Mouse (Mus musculus): ENCODE results near the gene Terf2. TPM values are rescaled to one million over a fixed set of nuclear protein-coding genes. Genes with fewer than 3 reads are reported as not detected.

The Terf2 gene
- polyA plus RNA-seq, 1 experiment from 2014 or later: 20.5 TPM

DNA sequence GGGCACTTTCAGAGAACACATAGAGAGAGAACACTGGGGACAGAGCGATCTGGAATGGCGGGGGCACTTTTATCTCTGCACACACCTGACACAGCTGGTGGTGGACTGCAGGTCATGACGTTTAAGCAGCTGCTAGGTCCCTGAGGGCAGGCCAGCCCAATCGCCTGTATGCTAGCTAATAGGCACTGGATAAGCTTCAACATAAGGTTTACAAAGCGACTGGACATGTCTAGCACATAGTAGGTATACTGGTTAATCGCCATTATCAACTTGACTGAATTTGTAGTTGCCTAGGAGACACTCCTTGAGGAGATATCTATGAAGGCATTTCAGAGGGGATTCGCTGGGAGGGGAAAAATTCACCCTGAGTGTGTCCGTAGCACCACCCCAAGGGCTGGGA, 28.0 kb upstream of the Terf2 start:
- Histone ChIP-seq H3K27me3 (replicated peaks; ENCODE audit: low read depth, poor library complexity, severe bottlenecking) (no peaks in the 10 kb centered on the region), H3K27ac (replicated peaks) (peak overlapping the region; percentile 66), H3K36me3 (replicated peaks) (no peaks in the 10 kb centered on the region), H3K4me3 (peak overlapping the region; percentile 3; the same call in 1 of the 2 replicates), H3K9me3 (no peaks in the 10 kb centered on the region), H3K4me1 (peaks cover 32% of the 10 kb centered on the region)
- WGBS: 61% methylated on average over 8 of the region's 8 CpGs
- DNase-seq (ENCODE audit: low spot score): peak; percentile 30

DNA sequence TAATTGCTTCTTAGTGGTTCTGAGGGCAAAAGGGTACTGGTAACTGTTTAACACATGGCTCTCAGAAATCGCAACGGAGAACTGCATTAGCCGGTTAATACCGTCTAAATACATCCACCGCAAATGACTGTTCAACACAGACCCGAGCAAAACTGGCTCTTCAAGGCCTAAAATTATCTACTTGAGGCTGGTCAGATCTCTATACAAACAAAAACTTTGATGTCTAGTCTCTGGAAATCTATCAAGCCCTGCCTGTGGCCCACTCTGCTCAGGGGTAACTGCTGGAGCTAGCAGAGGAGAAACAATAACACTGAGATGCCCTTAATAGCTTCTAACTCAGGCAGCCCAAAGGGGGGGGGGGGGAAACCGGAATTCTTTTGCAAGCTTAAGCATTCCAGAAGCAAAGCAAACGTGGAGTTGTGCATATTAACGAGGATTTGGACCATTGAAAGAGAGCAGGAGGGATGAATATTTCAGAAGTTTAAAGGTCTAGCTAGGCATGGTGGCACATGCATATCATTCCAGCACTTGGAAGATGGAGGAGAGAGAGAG, 26.8 kb upstream of the Terf2 start:
- Histone ChIP-seq H3K27ac (replicated peaks) (peak overlapping the region; percentile 58), H3K36me3 (replicated peaks) (no peaks in the 10 kb centered on the region), H3K9me3 (no peaks in the 10 kb centered on the region), H3K4me3 (no peak overlapping the region), H3K4me1 (peaks cover 34% of the 10 kb centered on the region), H3K27me3 (replicated peaks; ENCODE audit: low read depth, poor library complexity, severe bottlenecking) (no peaks in the 10 kb centered on the region)
- peak; percentile 65 for DNase-seq (ENCODE audit: low spot score)
- 30% methylated on average over 9 of the region's 9 CpGs for WGBS

DNA sequence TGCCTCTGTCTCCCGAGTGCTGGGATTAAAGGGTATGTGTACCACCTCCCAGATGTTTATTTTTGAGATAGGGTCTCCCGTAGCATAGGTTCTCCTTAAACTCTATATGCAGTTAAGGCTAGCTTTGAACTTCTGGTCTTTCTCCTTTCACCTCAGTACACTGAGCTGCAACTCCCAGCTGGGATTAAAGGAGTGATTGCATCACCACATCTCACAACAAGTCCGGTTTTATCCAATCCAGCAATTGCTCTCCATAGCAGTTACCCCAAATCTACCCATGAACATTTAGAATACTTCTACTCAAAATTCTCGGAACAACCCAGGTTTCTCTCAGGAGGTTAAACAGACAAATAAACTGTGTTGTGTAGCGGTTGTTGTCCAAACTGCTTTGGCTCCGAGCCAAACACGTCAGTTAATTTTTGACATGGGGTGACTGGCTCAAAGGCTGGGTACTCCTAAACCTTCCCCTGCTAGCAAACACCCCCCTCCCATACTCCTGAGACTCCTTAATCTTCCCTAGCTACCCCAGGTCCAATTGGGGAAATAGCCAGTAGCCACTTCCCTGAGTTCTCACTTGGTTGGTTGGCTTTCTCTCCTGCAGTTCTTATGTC, 25.4 kb upstream of the Terf2 start:
- H3K27ac ChIP-seq (replicated peaks): 0 out of 2 replicates have a peak overlapping the region, but pooled peaks have one; percentile 6

DNA sequence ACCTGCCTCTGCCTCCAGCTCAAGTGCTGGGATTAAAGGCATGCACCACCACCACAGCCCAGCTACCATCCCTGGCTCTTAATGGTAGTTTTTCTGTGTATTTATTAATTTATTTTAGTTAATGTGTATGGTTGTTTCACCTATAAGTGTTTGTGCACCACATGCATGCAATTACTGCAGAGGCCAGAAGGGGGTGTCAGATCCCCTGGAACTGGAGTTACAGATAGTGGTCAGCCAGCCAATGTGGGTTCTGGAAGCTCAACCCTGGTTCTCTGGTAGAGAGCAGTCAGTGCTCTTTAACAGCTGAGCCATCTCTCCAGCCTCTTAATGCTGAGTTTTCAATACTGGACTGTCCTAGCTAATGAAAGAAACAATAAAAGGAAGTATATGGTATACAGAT, 24.5 kb upstream of the Terf2 start:
- H3K9me3 ChIP-seq: no peaks in the 10 kb centered on the region
- no peak overlapping the region for H3K27ac ChIP-seq (replicated peaks)
- H3K4me3 ChIP-seq: no peak overlapping the region
- H3K36me3 ChIP-seq (replicated peaks): no peaks in the 10 kb centered on the region
- no peaks in the 10 kb centered on the region for H3K27me3 ChIP-seq (replicated peaks; ENCODE audit: low read depth, poor library complexity, severe bottlenecking)
- no peak for DNase-seq (ENCODE audit: low spot score)
- peaks cover 34% of the 10 kb centered on the region for H3K4me1 ChIP-seq

More for the DNA sequence above, 25.4 kb upstream of the Terf2 start:
- Histone ChIP-seq H3K9me3 (no peaks in the 10 kb centered on the region), H3K27me3 (replicated peaks; ENCODE audit: low read depth, poor library complexity, severe bottlenecking) (no peaks in the 10 kb centered on the region), H3K4me1 (peaks cover 34% of the 10 kb centered on the region), H3K36me3 (replicated peaks) (no peaks in the 10 kb centered on the region), H3K4me3 (no peak overlapping the region)
- DNase-seq (ENCODE audit: low spot score): no peak
- WGBS: 91% methylated on average over 7 of the region's 7 CpGs

DNA sequence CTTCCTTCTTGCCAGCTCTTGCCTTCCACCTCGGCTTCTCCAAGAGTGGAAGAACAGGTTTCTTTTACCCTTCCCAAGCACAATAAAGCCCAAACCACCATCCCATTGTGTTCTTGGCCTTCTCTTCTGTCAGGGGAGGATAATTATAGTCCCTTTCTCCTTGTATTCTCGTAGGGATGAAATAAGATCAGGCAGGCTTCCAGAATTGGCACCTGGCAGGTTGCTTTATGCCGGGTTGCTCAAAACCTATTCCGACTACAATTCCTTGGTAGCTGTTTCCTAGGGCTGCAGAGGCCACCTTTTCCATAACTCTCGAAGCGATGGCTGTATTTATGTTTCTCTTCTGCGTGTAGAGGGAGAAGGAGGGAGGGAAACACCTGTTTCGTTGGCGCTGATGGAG, 23.1 kb upstream of the Terf2 start:
- Histone ChIP-seq H3K36me3 (replicated peaks) (no peaks in the 10 kb centered on the region), H3K4me1 (peaks cover 41% of the 10 kb centered on the region), H3K9me3 (no peaks in the 10 kb centered on the region), H3K4me3 (no peak overlapping the region), H3K27me3 (replicated peaks; ENCODE audit: low read depth, poor library complexity, severe bottlenecking) (no peaks in the 10 kb centered on the region), H3K27ac (replicated peaks) (no peak overlapping the region; the same call in 1 of the 2 replicates)
- DNase-seq (ENCODE audit: low spot score): no peak
- 75% methylated on average over 9 of the region's 9 CpGs for WGBS

DNA sequence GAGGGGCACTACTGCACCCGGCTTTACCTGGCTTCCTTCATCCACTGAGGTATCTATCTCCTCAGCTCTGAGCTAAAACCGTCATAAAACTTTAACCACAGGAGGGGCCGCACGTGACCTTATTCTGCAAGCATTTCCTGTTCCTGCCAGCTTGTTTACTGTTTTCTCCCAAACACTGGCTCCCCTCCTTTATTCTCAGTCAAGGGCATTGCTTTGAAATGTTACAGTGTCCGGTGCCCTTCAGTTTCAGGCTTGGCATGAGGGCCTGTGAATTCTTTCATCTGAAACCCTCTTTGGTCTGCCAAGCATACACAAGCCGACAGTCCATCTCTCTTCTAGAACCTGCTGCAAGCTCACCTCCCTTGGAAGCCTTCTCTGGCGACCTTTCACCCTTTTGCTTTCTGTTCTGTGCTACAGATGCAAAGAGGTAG, 22.5 kb upstream of the Terf2 start:
- WGBS: 54% methylated on average over 7 of the region's 7 CpGs
- no peak for DNase-seq (ENCODE audit: low spot score)
- Histone ChIP-seq H3K27ac (replicated peaks) (peak overlapping the region; percentile 20; the same call in 1 of the 2 replicates), H3K36me3 (replicated peaks) (no peaks in the 10 kb centered on the region), H3K4me1 (peaks cover 38% of the 10 kb centered on the region), H3K9me3 (no peaks in the 10 kb centered on the region), H3K27me3 (replicated peaks; ENCODE audit: low read depth, poor library complexity, severe bottlenecking) (no peaks in the 10 kb centered on the region), H3K4me3 (no peak overlapping the region)

DNA sequence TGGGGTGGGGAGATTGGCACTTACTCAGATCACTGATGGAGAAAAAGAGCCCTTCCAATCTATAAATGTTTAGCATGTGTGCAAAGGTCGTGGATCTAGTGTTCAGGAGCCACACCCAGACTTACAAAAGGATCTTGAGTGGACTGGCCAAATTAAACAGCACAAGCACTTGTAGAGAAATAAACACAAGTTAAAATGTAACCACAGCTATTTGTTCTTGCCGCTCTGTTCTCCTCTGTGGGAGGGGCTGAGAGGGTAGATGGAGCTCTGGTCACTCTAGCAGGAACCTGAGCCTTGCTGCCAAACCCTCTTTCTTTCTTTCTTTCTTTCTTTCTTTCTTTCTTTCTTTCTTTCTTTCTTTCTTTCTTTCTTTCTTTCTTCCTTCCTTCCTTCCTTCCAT, 20.7 kb upstream of the Terf2 start:
- no peaks in the 10 kb centered on the region for H3K36me3 ChIP-seq (replicated peaks)

DNA sequence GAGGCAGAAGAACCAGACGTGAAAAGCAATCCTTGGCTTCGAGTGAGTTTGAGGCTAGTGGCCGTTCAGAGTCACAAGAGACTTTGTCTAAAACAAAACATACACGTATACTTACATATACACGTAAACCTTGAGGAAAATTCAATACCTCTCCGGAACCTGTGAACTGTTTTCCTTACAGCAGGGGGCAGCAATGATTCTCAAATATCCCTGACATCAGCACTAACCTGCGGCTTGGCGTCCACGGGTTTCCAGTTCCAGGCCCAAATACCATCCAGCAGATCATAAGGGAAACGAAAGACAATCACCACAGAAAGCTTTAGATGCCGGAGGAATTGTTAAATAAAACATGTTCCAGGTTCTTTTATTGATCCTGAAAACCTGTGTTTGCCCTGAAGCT, 19.7 kb upstream of the Terf2 start:
- Histone ChIP-seq H3K4me1 (peaks cover 26% of the 10 kb centered on the region), H3K4me3 (no peak overlapping the region), H3K36me3 (replicated peaks) (no peaks in the 10 kb centered on the region), H3K9me3 (no peaks in the 10 kb centered on the region), H3K27me3 (replicated peaks; ENCODE audit: low read depth, poor library complexity, severe bottlenecking) (no peaks in the 10 kb centered on the region), H3K27ac (replicated peaks) (no peak overlapping the region)
- peak; percentile 76 for DNase-seq (ENCODE audit: low spot score)
- WGBS: 23% methylated on average over 11 of the region's 11 CpGs

More for the DNA sequence above, 20.7 kb upstream of the Terf2 start:
- no peak overlapping the region for H3K4me3 ChIP-seq
- H3K27ac ChIP-seq (replicated peaks): no peak overlapping the region
- H3K27me3 ChIP-seq (replicated peaks; ENCODE audit: low read depth, poor library complexity, severe bottlenecking): no peaks in the 10 kb centered on the region
- peaks cover 27% of the 10 kb centered on the region for H3K4me1 ChIP-seq
- DNase-seq (ENCODE audit: low spot score): no peak
- H3K9me3 ChIP-seq: no peaks in the 10 kb centered on the region
- 54% methylated on average over 2 of the region's 2 CpGs for WGBS

DNA sequence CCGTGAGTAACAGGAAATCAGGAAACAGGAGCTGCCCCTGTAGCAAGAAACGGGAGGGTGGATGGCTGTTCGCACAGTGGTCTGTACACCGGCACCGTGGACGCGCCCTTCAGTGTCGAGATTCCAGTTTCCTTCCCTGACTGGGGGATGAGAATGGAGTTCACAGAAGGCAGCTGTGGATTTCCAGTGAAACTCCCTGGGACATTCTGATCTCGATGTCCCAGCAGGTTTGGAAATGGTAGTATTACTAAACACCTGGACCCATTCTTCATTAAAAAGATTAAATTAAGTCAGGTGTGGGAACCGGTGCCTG, 18.6 kb upstream of the Terf2 start:
- no peak overlapping the region for H3K4me3 ChIP-seq
- peak overlapping the region; percentile 16; the same call in 1 of the 2 replicates for H3K27ac ChIP-seq (replicated peaks)
- H3K9me3 ChIP-seq: no peaks in the 10 kb centered on the region
- H3K27me3 ChIP-seq (replicated peaks; ENCODE audit: low read depth, poor library complexity, severe bottlenecking): no peaks in the 10 kb centered on the region
- no peaks in the 10 kb centered on the region for H3K36me3 ChIP-seq (replicated peaks)
- 69% methylated on average over 10 of the region's 10 CpGs for WGBS
- no peak for DNase-seq (ENCODE audit: low spot score)
- peaks cover 26% of the 10 kb centered on the region for H3K4me1 ChIP-seq

DNA sequence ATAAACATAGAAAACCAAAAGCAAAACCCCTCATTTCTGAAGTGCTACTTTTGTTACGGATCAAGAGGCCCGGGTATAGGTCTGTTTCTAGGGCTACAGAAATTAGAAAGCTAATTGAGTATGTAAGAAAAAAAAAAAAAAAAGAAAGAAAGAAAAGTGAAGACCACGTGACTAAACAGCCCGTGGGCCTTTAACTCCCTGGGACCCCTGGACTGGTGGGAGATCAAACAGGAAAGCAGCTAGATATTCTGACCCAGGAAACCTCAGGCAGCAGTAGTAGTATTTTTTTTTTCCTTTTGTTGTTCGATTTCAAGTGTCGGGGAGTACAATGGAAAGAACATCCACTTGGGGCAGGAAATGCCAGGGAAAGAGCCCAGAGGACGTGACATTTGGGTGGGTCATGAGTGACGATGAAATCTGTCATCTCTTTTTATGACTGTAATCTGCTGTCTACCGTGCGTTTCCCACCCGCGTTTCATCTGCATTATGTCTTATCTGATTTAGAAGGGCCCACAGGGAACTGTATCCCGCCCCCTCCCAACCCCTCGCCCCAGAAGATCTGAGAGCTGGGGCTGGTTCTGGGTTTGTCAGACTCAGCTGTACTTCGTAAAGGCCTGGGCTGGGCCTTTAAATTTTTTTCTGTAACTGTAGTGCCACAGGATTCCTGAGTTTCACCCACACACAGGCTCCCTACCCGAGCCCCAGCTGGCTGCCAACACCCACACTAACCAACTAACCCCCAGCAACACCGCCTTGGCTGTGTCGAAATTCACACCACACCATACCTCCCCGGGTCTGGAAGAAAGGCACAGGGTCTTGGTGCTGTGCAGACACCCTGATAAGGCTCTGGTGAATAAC, 18.0 kb upstream of the Terf2 start:
- Histone ChIP-seq H3K27ac (replicated peaks) (peak overlapping the region; percentile 16), H3K4me1 (peaks cover 27% of the 10 kb centered on the region), H3K9me3 (no peaks in the 10 kb centered on the region), H3K36me3 (replicated peaks) (no peaks in the 10 kb centered on the region), H3K27me3 (replicated peaks; ENCODE audit: low read depth, poor library complexity, severe bottlenecking) (no peaks in the 10 kb centered on the region), H3K4me3 (no peak overlapping the region)
- WGBS: 70% methylated on average over 19 of the region's 19 CpGs
- DNase-seq (ENCODE audit: low spot score): no peak

DNA sequence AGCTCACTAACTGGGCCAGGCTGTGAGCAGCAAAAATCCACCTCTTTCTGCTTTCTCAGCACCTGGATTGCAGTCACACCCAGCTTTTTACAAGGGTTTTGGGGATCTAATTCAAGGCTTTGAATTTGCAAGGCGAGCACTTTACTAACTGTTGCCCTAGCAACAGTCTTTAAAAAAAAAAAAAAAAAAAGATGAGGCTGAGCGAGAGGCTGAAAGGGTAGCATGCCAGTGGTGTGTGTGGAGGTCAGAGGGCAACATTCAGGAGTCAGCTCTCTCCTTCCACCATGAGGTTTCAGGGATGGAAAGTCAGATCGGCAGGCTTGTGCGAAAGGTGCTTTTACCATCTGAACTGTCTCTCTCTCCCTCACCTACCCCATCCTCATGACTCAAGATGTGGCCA, 16.9 kb upstream of the Terf2 start:
- H3K27ac ChIP-seq (replicated peaks): no peak overlapping the region

DNA sequence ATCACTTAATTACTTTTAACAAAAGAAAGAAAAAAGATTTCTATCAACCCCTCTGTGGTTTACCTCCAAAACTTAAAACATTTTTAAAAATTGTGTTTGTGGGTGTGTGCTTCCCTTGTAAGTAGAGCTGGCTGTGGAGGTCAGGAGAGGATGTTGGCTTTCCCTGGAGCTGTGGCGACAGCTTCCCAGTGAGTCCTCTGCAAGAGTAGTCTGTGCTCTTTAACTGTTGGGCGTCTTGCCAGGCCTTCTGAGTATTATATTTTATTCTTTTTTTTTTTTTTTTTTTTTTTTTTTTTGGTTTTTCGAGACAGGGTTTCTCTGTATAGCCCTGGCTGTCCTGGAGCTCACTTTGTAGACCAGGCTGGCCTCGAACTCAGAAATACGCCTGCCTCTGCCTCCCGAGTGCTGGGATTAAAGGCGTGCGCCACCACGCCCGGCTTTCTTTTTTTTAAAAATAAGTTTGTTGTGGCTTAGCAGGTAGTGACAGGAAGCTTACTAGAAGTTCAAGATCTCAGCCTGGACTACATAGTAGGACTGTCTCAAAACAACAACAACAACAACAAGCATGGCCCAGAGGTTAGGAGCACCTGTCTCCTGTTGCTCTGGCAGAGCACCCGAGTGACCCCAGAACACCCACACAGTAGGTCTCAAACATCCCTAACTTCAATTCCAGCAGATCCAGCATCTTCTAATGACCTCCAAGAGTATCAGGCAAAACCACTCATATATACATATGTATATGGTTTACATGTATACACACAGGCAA, 15.2 kb upstream of the Terf2 start:
- no peaks in the 10 kb centered on the region for H3K36me3 ChIP-seq (replicated peaks)
- no peaks in the 10 kb centered on the region for H3K27me3 ChIP-seq (replicated peaks; ENCODE audit: low read depth, poor library complexity, severe bottlenecking)
- no peaks in the 10 kb centered on the region for H3K9me3 ChIP-seq
- no peak overlapping the region for H3K4me3 ChIP-seq
- WGBS: 92% methylated on average over 10 of the region's 11 CpGs
- H3K27ac ChIP-seq (replicated peaks): no peak overlapping the region
- no peak for DNase-seq (ENCODE audit: low spot score)
- H3K4me1 ChIP-seq: peaks cover 26% of the 10 kb centered on the region

More for the DNA sequence above, 16.9 kb upstream of the Terf2 start:
- H3K9me3 ChIP-seq: no peaks in the 10 kb centered on the region
- H3K36me3 ChIP-seq (replicated peaks): no peaks in the 10 kb centered on the region
- no peak for DNase-seq (ENCODE audit: low spot score)
- H3K4me3 ChIP-seq: no peak overlapping the region
- H3K4me1 ChIP-seq: peaks cover 26% of the 10 kb centered on the region
- no peaks in the 10 kb centered on the region for H3K27me3 ChIP-seq (replicated peaks; ENCODE audit: low read depth, poor library complexity, severe bottlenecking)
- 47% methylated on average over 4 of the region's 4 CpGs for WGBS

All from embryonic facial prominence, embryonic 10.5 days (tissue).